Mouse (Mus musculus): ENCODE measurements at regions not wholly inside any gene's neighbourhood (a gene's known extent, or its start where the extent isn't known, plus 50 kb on each side); places are given as distances from the start of the nearest gene placed in this dataset.

GRCm38 (mm10) chr11:109008872-109009271, 88.7 kb downstream of the Axin2 start:
- no peak for TF ChIP-seq POLR2A (IDR thresholded peaks at IDR 0.05; ENCODE audit: borderline replicate concordance, extremely low read depth, insufficient read depth, insufficient read length, poor library complexity, severe bottlenecking)
- no peak for TF ChIP-seq CTCF (IDR thresholded peaks at IDR 0.05; ENCODE audit: borderline replicate concordance, extremely low read depth, insufficient read depth, insufficient read length)
